Mouse (Mus musculus): ENCODE measurements around the gene Cttnbp2nl.

The Cttnbp2nl gene

DNA sequence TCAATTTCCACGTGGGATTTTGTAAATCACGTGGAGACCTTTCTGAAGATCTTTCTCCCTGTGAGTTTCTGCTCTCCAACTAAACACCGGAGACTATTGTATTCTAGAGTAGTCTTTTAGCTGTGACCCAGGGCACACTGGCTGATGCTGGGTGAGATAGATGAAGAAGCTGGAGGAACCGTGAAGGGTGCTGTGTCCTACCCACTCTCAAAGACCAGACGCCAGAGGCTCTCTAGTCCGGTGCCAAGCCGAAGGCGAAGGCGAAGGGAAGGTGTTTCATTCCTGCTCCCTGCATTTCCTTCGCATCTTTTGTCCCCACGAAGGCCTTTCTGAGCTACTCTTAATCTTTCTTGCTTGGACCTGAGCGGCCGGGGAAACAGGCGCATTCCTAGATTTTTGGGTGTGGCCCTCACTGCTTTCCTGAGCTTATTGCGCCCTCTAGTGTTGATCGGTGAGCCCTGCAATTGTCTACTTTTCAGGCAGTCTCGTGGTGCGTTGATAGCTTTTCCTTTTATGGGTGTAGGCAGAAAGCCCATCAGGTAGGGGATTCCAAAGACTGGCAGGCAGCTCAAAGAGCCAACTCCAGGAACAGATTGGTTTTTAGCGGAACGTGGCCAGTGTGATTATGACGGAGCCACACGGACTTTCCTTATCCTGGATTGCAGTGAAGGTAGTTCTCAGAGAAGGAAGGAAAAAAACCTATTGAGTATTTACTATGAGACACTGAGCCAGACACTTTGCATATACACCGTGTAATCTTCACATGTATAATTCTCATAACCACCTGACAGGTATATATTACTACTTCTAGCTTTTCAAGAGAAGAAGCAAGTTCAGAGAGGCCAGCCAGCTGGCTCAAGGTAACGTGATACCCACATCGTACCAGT lies 5.9 kb upstream of the Cttnbp2nl start:
- in situ Hi-C loops (cut with MboI, MseI): no loop called here

- in situ Hi-C loops (cut with MboI, MseI): no loop called here
Observed at GRCm38 (mm10) chr3:105055666-105056065, 2.7 kb upstream of the Cttnbp2nl start.

GRCm38 (mm10) chr3:105054952-105055351 lies 2.0 kb upstream of the Cttnbp2nl start:
- in situ Hi-C loops (cut with MboI, MseI): loop anchor here (5.0 kb wide), 2 partner anchors 63 to 283 kb away; no protein-coding TSS in a partner anchor

GRCm38 (mm10) chr3:105053698-105054001 lies 704 bp upstream of the Cttnbp2nl start:
- in situ Hi-C loops (cut with MboI, MseI): loop anchor here (5.0 kb wide), 2 partner anchors 61 to 281 kb away; no protein-coding TSS in a partner anchor

GRCm38 (mm10) chr3:105052171-105052936 lies 592 bp downstream of the Cttnbp2nl start:
- in situ Hi-C loops (cut with MboI, MseI): loop anchor here (5.0 kb wide), 2 partner anchors 60 to 280 kb away; no protein-coding TSS in a partner anchor

- in situ Hi-C loops (cut with MboI, MseI): loop anchor here (5.0 kb wide), 2 partner anchors 59 to 279 kb away; no protein-coding TSS in a partner anchor
Observed at GRCm38 (mm10) chr3:105051103-105051502, 1.8 kb downstream of the Cttnbp2nl start.

- in situ Hi-C loops (cut with MboI, MseI): loop anchor here (5.0 kb wide), 2 partner anchors 58 to 278 kb away; no protein-coding TSS in a partner anchor
Observed at GRCm38 (mm10) chr3:105049848-105050247, 3.1 kb downstream of the Cttnbp2nl start.

DNA sequence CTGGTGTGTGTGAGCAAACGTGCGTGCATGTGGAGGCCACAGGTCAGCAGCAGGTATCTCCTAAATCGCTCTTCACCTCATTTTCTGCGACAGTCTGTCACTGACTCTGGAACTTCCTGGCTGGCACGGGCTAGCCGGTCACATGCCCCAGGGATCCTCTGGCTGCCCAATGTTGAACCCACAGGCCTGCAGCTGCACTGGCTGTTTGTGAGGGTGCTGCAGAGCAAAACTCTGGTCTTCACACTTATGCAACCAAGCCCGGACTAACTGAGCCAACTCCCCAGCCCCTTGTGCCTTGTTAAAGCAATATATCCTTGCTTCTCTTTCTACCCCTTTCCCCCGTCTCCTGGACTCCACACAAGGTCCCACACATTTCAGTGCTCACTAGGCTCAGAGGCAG lies 5.3 kb downstream of the Cttnbp2nl start:
- in situ Hi-C loops (cut with MboI, MseI): no loop called here

- in situ Hi-C loops (cut with MboI, MseI): no loop called here
Observed at GRCm38 (mm10) chr3:105046870-105047269, 6.1 kb downstream of the Cttnbp2nl start.

DNA sequence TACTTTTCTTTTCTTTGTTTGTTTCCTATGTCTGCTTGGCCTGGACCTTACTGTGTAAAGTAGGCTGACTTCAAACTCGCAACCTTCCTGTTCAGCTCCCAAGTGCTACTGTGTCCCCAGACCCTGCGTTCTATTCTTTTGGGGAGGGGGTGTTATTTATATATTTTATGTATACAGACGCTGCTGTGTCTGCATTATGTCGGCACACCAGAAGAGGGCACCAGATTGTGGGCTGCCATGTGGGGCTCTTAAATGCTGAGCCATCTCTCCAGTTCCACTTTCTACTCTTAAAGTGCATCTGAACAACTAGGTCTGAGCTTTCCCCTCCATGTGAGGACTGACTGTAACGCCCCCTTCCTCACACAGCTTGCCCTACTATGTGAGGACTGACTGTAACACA lies 9.2 kb downstream of the Cttnbp2nl start:
- in situ Hi-C loops (cut with MboI, MseI): no loop called here

- in situ Hi-C loops (cut with MboI, MseI): no loop called here
Observed at GRCm38 (mm10) chr3:105040983-105041625, 11.8 kb downstream of the Cttnbp2nl start.

- in situ Hi-C loops (cut with MboI, MseI): no loop called here
Observed at GRCm38 (mm10) chr3:105040002-105040401, 12.9 kb downstream of the Cttnbp2nl start.

GRCm38 (mm10) chr3:105037240-105037770 lies 15.6 kb downstream of the Cttnbp2nl start:
- in situ Hi-C loops (cut with MboI, MseI): no loop called here

- in situ Hi-C loops (cut with MboI, MseI): no loop called here
Observed at GRCm38 (mm10) chr3:105036281-105036847, 16.6 kb downstream of the Cttnbp2nl start.

DNA sequence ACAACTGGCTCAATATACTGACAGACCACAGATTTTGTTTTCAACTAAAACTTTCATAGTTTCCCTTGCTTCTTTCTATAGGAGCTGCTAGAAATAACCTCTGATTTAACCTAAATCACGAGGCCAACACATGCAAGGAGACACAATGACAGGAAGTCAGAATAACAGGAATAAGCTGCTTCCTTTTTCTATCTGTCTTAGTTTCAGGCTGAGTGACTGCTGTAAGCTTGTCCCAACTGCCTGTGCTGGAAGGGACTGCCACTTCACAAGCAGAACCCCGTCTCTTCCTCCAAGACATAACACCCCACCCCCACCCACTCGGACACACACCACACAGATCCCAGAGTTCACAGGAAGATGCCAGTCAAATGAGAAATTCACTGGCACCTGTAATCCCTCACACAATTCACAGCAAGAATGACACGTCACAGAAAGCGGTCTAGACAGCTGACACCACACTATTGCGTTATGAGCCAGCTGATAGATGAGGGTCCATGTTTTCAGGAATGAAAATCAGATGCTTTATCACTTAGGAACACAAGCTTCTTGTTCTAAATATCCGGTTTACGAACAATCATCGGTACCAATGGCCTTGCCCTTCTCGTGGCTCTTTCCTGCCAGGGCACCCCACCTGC lies 29.5 kb downstream of the Cttnbp2nl start:
- in situ Hi-C loops (cut with MboI, MseI): no loop called here

DNA sequence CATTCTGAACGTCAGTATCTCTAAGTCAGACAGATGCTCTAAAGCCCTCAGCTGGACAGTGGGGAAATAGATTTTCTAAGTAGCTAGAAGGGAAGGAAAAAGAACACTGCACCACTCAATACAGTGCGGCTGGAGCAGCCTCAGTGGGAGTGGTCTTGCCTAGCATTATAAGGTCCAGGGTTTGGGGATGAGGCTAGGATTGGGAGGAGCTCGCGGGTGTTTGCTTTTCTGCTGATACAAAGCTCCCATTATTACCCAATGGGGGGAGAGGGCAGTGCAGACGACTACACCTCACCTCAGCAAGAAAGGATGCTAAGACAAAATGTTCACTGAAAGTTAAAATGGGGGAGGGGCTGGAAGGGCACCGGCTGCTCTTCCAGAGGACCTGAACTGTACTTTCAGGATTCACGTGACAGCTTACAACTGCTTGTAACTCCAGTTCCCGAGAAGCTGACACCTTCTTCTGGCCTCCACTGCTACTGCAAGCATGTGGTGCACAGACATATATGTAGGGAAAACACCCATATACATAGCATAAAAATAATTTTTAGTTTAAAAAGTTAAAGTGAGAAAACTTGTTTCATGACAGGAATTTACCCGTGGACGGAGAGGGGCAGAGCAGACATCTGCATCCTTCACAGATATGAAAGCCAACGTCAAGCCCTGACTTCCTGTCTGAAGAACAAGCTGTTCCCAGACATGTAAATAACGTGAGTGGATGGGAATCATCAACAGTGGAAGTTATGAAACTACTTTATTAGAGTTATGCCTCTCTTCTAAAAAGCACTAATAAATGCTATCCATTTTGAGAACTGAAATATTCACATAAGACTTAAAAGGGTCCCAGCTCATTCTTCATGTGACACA lies 32.9 kb downstream of the Cttnbp2nl start:
- in situ Hi-C loops (cut with MboI, MseI): no loop called here

- in situ Hi-C loops (cut with MboI, MseI): no loop called here
Observed at GRCm38 (mm10) chr3:105018783-105019105, 34.2 kb downstream of the Cttnbp2nl start.

DNA sequence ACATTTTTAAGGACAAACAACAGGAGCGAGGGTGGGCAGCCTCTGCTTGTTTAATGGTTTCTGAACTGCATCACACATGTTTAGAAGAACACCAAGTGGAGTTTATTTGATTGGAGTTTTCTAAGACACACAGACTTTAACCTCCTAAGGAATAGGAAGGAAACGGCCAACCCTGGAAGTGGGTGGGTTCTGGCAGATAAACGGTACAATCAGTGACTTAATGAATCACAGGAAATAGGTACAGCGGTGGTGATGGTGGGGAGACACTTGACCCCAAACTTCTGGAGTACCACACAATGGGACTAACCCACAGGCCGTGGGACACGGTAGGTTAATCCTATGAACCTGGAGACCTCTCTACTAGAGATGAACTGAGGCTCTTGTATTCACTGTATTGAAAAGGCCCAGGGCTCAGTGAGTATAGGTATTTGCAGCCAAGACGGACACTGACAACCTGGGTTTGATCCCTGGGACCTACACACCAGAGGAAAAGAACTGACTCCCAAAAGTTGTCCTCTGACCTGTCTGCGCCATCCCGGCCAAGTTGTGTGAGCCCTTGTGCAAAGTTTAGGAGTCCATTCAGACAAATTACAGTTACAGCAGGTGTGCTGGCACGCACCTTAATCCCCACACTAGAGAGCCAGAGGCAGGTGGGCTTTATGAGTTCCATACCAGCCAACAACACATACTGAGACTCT lies 34.7 kb downstream of the Cttnbp2nl start:
- in situ Hi-C loops (cut with MboI, MseI): no loop called here

- in situ Hi-C loops (cut with MboI, MseI): no loop called here
Observed at GRCm38 (mm10) chr3:105017314-105017713, 35.6 kb downstream of the Cttnbp2nl start.

Measured in T-helper 1 cell (primary cell).